Comparison of ENCODE assay signal across 31 mouse cellular contexts in the genomic region with DNA sequence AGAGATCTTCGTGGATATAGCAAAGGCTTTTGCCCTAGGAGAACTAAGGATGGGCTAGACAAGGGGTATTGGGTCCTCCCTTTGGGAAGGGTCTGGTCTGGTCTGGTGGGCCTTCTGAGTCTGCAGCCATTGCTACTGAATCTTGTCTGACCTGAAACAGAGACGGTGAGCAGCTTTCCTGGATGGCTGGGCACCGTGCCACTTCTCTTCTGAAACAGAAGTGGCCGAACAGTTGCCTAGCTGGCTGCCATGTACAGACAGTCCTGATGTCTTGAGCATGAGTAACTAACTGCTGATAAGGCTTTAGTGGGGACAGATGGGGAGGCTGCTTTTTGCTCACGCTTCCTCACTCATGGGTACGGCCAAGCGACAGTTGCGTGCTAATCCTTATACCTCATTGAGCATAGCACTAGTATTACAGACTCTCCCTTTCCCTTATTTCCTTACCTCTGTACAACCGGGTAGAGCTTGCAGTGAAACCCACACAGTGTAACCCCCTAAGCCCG.
DNase-seq lines count a peak whose midpoint lies in the region; ATAC-seq and TF ChIP-seq lines count a peak whose summit lies in the region.
"Had no signal": no experiment of that assay in that cellular context is flagged by ENCODE, and none has a peak within 500 bp of the region (broad histone marks: within the 10 kb centered on the region; RNA-seq: fewer than 3 reads in every experiment).

No protein-coding gene starts in this region.

- H3K36me3 ChIP-seq in midbrain, postnatal 0 days (ENCODE audit: insufficient read depth, low read length), result no peaks in the 10 kb centered on the region
- H3K36me3 ChIP-seq in midbrain, embryonic 11.5 days (ENCODE audit: control insufficient read depth, insufficient read depth, low read length), result no peaks in the 10 kb centered on the region
- H3K36me3 ChIP-seq: heart, embryonic 12.5 days; limb, embryonic 10.5 days; limb, embryonic 15.5 days; liver, embryonic 13.5 days; midbrain, embryonic 13.5 days had no signal

- intact Hi-C loops in gastrocnemius, adult 2 months (cut with DNase I), result no loop called here

- no peak overlapping the region for H3K4me3 ChIP-seq in gastrocnemius, adult 2 months
- no peak overlapping the region for H3K4me3 ChIP-seq in midbrain, postnatal 0 days (ENCODE audit: low read depth, low read length)
- H3K4me3 ChIP-seq in midbrain, embryonic 11.5 days (ENCODE audit: low read depth, low read length), result no peak overlapping the region
- H3K4me3 ChIP-seq: heart, adult 2 months; heart, embryonic 12.5 days; limb, embryonic 10.5 days; limb, embryonic 15.5 days; liver, embryonic 13.5 days; megakaryocyte, embryonic 14.5 days; midbrain, embryonic 13.5 days had no signal

- H3K4me1 ChIP-seq in midbrain, postnatal 0 days (ENCODE audit: insufficient read depth, low read length), result no peaks in the 10 kb centered on the region
- no peaks in the 10 kb centered on the region for H3K4me1 ChIP-seq in midbrain, embryonic 11.5 days (ENCODE audit: control insufficient read depth, insufficient read depth, low read length)
- H3K4me1 ChIP-seq: heart, embryonic 12.5 days; limb, embryonic 10.5 days; limb, embryonic 15.5 days; liver, embryonic 13.5 days; midbrain, embryonic 13.5 days had no signal

- DNase-seq in cerebellum, postnatal 10 days, result peak; percentile 83 to 87
- no peak for DNase-seq in cerebellum, postnatal 36 days
- DNase-seq in gastrocnemius, postnatal 10 days, result peak; percentile 12
- DNase-seq in gastrocnemius, adult 2 months, result no peak
- DNase-seq in layer of hippocampus, adult 9-11 months, result peak; percentile 25
- DNase-seq in layer of hippocampus, adult 8-10 months (ENCODE audit: low spot score in 2 of 2), result no peak
- peak; percentile 9 for DNase-seq in midbrain, postnatal 0 days (ENCODE audit: low spot score)
- DNase-seq in midbrain, embryonic 11.5 days (ENCODE audit: low spot score, missing footprints), result no peak
- DNase-seq: adrenal gland, postnatal 10 days; cerebellum, adult 11-12 months; forebrain, postnatal 0 days; gastrocnemius, postnatal 36 days; heart, adult 2 months; kidney, adult 8-10 months; kidney, postnatal 4 days; layer of hippocampus, postnatal 36 days; liver, embryonic 13.5 days; lung, adult 18-20 months; lung, postnatal 4 days; thymus, adult 18-20 months; thymus, postnatal 25 days had no signal

- H3K9me3 ChIP-seq in midbrain, postnatal 0 days (ENCODE audit: low read length), result no peaks in the 10 kb centered on the region
- H3K9me3 ChIP-seq in midbrain, embryonic 11.5 days (ENCODE audit: control insufficient read depth, low read length), result no peaks in the 10 kb centered on the region
- H3K9me3 ChIP-seq: heart, embryonic 12.5 days; limb, embryonic 10.5 days; limb, embryonic 15.5 days; liver, embryonic 13.5 days; midbrain, embryonic 13.5 days had no signal

- no peak overlapping the region for H3K4me2 ChIP-seq in midbrain, postnatal 0 days (ENCODE audit: low read depth, low read length, poor library complexity, severe bottlenecking)
- H3K4me2 ChIP-seq in midbrain, embryonic 11.5 days, result no peak overlapping the region
- H3K4me2 ChIP-seq: heart, embryonic 12.5 days; limb, embryonic 15.5 days; liver, embryonic 13.5 days; midbrain, embryonic 13.5 days had no signal

- H3K27ac ChIP-seq in gastrocnemius, adult 2 months, result no peak overlapping the region
- H3K27ac ChIP-seq in midbrain, postnatal 0 days (ENCODE audit: low read depth, low read length), result no peak overlapping the region
- no peak overlapping the region for H3K27ac ChIP-seq in midbrain, embryonic 11.5 days (ENCODE audit: low read depth, low read length)
- H3K27ac ChIP-seq: heart, adult 2 months; kidney, postnatal 0 days; limb, embryonic 10.5 days; limb, embryonic 15.5 days; liver, embryonic 13.5 days; midbrain, embryonic 13.5 days; stomach, postnatal 0 days had no signal

- ATAC-seq in midbrain, postnatal 0 days (ENCODE audit: low FRiP score), result no peak
- ATAC-seq in midbrain, embryonic 11.5 days (ENCODE audit: low FRiP score), result no peak
- ATAC-seq: activated CD4-positive, CD25-positive, alpha-beta regulatory T cell, adult 4 months; forebrain, postnatal 0 days; intestine, embryonic 16.5 days; lung, postnatal 0 days; midbrain, embryonic 13.5 days had no signal

- H3K27me3 ChIP-seq in midbrain, postnatal 0 days (ENCODE audit: insufficient read depth, low read length), result no peaks in the 10 kb centered on the region
- H3K27me3 ChIP-seq in midbrain, embryonic 11.5 days (ENCODE audit: control insufficient read depth, insufficient read depth, low read length), result no peaks in the 10 kb centered on the region
- H3K27me3 ChIP-seq: heart, embryonic 12.5 days; limb, embryonic 15.5 days; liver, embryonic 13.5 days; megakaryocyte, embryonic 14.5 days; midbrain, embryonic 13.5 days had no signal

- 84% methylated on average over 10 of the region's 10 CpGs for WGBS in midbrain, postnatal 0 days
- WGBS in midbrain, embryonic 11.5 days, result 94% methylated on average over 10 of the region's 10 CpGs

- TF ChIP-seq CTCF in gastrocnemius, adult 2 months (IDR thresholded peaks at IDR 0.05), result no peak
- no peak for TF ChIP-seq CTCF in midbrain, postnatal 0 days (IDR thresholded peaks at IDR 0.05)

- no peak overlapping the region for H3K9ac ChIP-seq in midbrain, postnatal 0 days (replicated peaks; ENCODE audit: low read length, poor library complexity, severe bottlenecking)
- no peak overlapping the region for H3K9ac ChIP-seq in midbrain, embryonic 11.5 days (ENCODE audit: low read length)
- H3K9ac ChIP-seq: forebrain, postnatal 0 days; heart, embryonic 12.5 days; limb, embryonic 15.5 days; liver, embryonic 13.5 days; midbrain, embryonic 13.5 days had no signal

Comparison
In these comparisons a context has a peak if more than half of its experiments do, and no peak if none do; other contexts are left out.
1. DNase-seq: peak in cerebellum, postnatal 10 days (2 of 2), gastrocnemius, postnatal 10 days (single experiment), layer of hippocampus, adult 9-11 months (single experiment) and midbrain, postnatal 0 days (single experiment); none in cerebellum, postnatal 36 days (0 of 2), gastrocnemius, adult 2 months (single experiment), layer of hippocampus, adult 8-10 months (0 of 2) and midbrain, embryonic 11.5 days (single experiment).